Mouse (Mus musculus): ENCODE measurements around the gene Bzw2. TPM values are rescaled to one million over a fixed set of nuclear protein-coding genes. Genes with fewer than 3 reads are reported as not detected.

The Bzw2 gene
- polyA plus RNA-seq, 1 experiment from 2014 or later: 258 TPM

- Histone ChIP-seq H3K9me3 (no peaks in the 10 kb centered on the region), H3K4me3 (no peak overlapping the region), H3K27me3 (ENCODE audit: insufficient read depth, poor library complexity, severe bottlenecking) (no peaks in the 10 kb centered on the region), H3K4me1 (replicated peaks) (peaks cover 22% of the 10 kb centered on the region), H3K36me3 (no peaks in the 10 kb centered on the region), H3K27ac (no peak overlapping the region)
- DNase-seq (ENCODE audit: low spot score): no peak
- WGBS: 80% methylated on average over 2 of the region's 2 CpGs
Measured at GRCm38 (mm10) chr12:36044691-36045090, 113.2 kb downstream of the Bzw2 start.

GRCm38 (mm10) chr12:36042348-36042778 is 115.5 kb downstream of the Bzw2 start, which contains the start of gene Tspan13:
TSS of gene Tspan13 (minus strand) at chr12:36042500.
- under 1% methylated on average over 35 of the region's 35 CpGs for WGBS
- Histone ChIP-seq H3K4me3 (peak within 1 kb of the TSS; percentile 95), H3K9me3 (no peaks in the 10 kb centered on the region), H3K4me1 (replicated peaks) (peaks cover 24% of the 10 kb centered on the region), H3K36me3 (no peaks in the 10 kb centered on the region; the same call in none of the 2 replicates), H3K27ac (peak within 1 kb of the TSS; percentile 99), H3K27me3 (ENCODE audit: insufficient read depth, poor library complexity, severe bottlenecking) (no peaks in the 10 kb centered on the region)
- DNase-seq (ENCODE audit: low spot score): peak; percentile 94

Other genes with a start within 250 kb of the Bzw2 start
- not detected in 2 replicates for gene Agr3, start 232.5 kb downstream of the Bzw2 start, polyA plus RNA-seq (2016; fragmentation: Nextera tagmentation; extraction: Ambion mirVana)
- 0.36 TPM in 1 of 2 replicates, not detected in the other for gene Agr2, start 165.2 kb downstream of the Bzw2 start, polyA plus RNA-seq (2016; fragmentation: Nextera tagmentation; extraction: Ambion mirVana)
- 172 and 204 TPM in 2 replicates for gene Tspan13, start 115.6 kb downstream of the Bzw2 start, polyA plus RNA-seq (2016; fragmentation: Nextera tagmentation; extraction: Ambion mirVana)
- gene Ankmy2, start 966 bp downstream of the Bzw2 start, polyA plus RNA-seq (2016; fragmentation: Nextera tagmentation; extraction: Ambion mirVana): 20.5 and 23.3 TPM in 2 replicates
- not detected in 2 replicates for gene Lrrc72, start 95.3 kb upstream of the Bzw2 start, polyA plus RNA-seq (2016; fragmentation: Nextera tagmentation; extraction: Ambion mirVana)
- 19.2 and 19.8 TPM in 2 replicates for gene Sostdc1, start 156.1 kb upstream of the Bzw2 start, polyA plus RNA-seq (2016; fragmentation: Nextera tagmentation; extraction: Ambion mirVana)
- 9.0 and 9.9 TPM in 2 replicates for gene Ispd, start 223.4 kb upstream of the Bzw2 start, polyA plus RNA-seq (2016; fragmentation: Nextera tagmentation; extraction: Ambion mirVana)
- 0.93 and 1.3 TPM in 2 replicates for gene D630036H23Rik, start 224.1 kb upstream of the Bzw2 start, polyA plus RNA-seq (2016; fragmentation: Nextera tagmentation; extraction: Ambion mirVana)

Measured in hindbrain, embryonic 10.5 days (tissue).